Mouse (Mus musculus) lung, postnatal 0 days (tissue): Measurements from ENCODE around the gene Sds. TPM values are rescaled to one million over a fixed set of nuclear protein-coding genes. Genes with fewer than 3 reads are reported as not detected.

Source experiments
- ATAC-seq: fragments of 200-750 bp; cut with Nextera tagmentation; 2 replicates; pipeline ENCODE4 v1.8.0; 2017; ENCODE audit warnings: moderate library complexity
- DNase-seq: peaks from one replicate; pipeline ENCODE4 v3.0.0-alpha.2; 2016; ENCODE audit warnings: low spot score
- H3K27ac ChIP-seq: fragments of 300-500 bp; sonication (generic); 2 replicates; pipeline ENCODE4 v1.5.1; 2014; ENCODE audit warnings: antibody characterized with exemption, mild to moderate bottlenecking, low read length, mixed read lengths
- H3K27me3 ChIP-seq: fragments of 300-500 bp; sonication (generic); replicated peaks from 2 replicates; pipeline ENCODE4 v1.6.1; 2014; ENCODE audit warnings: low read length, mixed read lengths; ENCODE audit not compliant: insufficient read depth
- H3K36me3 ChIP-seq: fragments of 300-500 bp; sonication (generic); 2 replicates; pipeline ENCODE4 v1.6.1; 2014; ENCODE audit warnings: low read length, mixed read lengths; ENCODE audit not compliant: insufficient read depth
- H3K4me1 ChIP-seq: fragments of 300-500 bp; sonication (generic); 2 replicates; pipeline ENCODE4 v1.6.1; 2014; ENCODE audit warnings: antibody characterized with exemption, low read depth, low read length, mixed read lengths; ENCODE audit not compliant: insufficient read depth
- H3K4me2 ChIP-seq: fragments of 300-500 bp; sonication (generic); replicated peaks from 2 replicates; pipeline ENCODE4 v1.6.1; 2014; ENCODE audit warnings: low read depth, mild to moderate bottlenecking, low read length, moderate library complexity, mixed read lengths
- H3K4me3 ChIP-seq: fragments of 300-500 bp; sonication (generic); 2 replicates; pipeline ENCODE4 v1.5.1; 2014; ENCODE audit warnings: low read depth, low read length
- H3K9ac ChIP-seq: fragments of 300-500 bp; sonication (generic); replicated peaks from 2 replicates; pipeline ENCODE4 v1.6.1; 2014; ENCODE audit warnings: low read depth, mild to moderate bottlenecking
- H3K9me3 ChIP-seq: fragments of 300-500 bp; sonication (generic); 2 replicates; pipeline ENCODE4 v1.6.1; 2016; ENCODE audit warnings: low read length, mixed read lengths
- CTCF ChIP-seq: IDR thresholded peaks from 2 replicates; pipeline ENCODE4 v1.5.1; 2016; ENCODE audit warnings: antibody characterized with exemption, mild to moderate bottlenecking
- EP300 ChIP-seq: IDR thresholded peaks from 2 replicates; pipeline ENCODE4 v1.6.1; 2016; ENCODE audit warnings: antibody characterized with exemption, mild to moderate bottlenecking, control low read depth
- WGBS: fragments of 180-500 bp; shearing (Covaris S2); extraction: QIAGEN DNeasy Blood & Tissue Kit; methylation state at CpG from one replicate; pipeline ENCODE4 v1.1.7; 2014; 5-methylcytosine and 5-hydroxymethylcytosine counted together
- polyA plus RNA-seq: library from polyadenylated mRNA; unstranded; fragments of >200 nt; fragmentation: Nextera tagmentation; extraction: Ambion mirVana; gene quantifications from 2 replicates; pipeline ENCODE4 v1.2.1, GENCODE M21; 2015

Gene Sds
- polyA plus RNA-seq, 1 experiment from 2014 or later = not detected

DNA sequence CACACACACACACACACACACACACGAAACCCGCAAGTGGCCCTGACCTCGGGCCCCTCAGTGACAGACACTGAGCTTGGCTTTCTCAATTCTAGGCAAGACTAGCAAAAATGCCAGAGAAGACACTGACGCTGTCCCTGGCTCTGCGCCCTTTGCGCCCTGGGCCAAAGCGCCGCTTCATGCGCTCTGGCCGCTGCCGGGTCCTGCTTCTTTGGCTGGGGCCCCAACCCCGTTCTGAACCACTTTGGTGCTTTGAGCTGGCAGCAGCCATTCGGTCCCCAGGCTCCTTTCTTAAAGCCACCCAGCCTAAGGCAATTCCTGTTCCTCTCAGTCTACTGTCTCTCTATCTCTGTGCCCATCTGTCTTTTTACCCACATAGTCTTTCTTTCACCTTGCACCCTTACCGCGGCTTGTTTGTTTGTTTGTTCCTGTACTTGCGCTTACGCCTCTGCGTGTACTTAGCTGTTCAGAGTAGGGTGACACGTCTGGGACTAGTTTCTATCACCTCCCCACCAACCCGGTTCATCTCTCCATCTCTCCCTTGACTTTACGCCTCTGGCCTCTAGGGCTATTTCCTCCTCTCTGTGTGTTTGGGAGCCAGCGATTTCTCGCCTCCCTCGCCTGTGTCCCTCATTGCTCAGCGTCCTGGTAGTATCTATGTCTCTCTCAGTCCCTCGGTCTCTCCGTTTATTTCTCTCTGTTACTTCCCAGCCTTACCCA, 37.2 kb upstream of the Sds start:
- 1% methylated on average over 27 of the region's 27 CpGs for WGBS
- H3K9ac ChIP-seq = no peak overlapping the region
- DNase-seq (no peak), ATAC-seq (no peak)
- H3K36me3 ChIP-seq = no peaks in the 10 kb centered on the region
- H3K9me3 ChIP-seq = no peaks in the 10 kb centered on the region
- H3K4me3 ChIP-seq = no peak overlapping the region
- no peak overlapping the region for H3K27ac ChIP-seq
- TF ChIP-seq EP300 = no peak
- TF ChIP-seq CTCF = no peak
- no peak overlapping the region for H3K4me2 ChIP-seq
- peaks cover 70% of the 10 kb centered on the region for H3K27me3 ChIP-seq
- peaks cover 6% of the 10 kb centered on the region; the same call in 1 of the 2 replicates for H3K4me1 ChIP-seq

DNA sequence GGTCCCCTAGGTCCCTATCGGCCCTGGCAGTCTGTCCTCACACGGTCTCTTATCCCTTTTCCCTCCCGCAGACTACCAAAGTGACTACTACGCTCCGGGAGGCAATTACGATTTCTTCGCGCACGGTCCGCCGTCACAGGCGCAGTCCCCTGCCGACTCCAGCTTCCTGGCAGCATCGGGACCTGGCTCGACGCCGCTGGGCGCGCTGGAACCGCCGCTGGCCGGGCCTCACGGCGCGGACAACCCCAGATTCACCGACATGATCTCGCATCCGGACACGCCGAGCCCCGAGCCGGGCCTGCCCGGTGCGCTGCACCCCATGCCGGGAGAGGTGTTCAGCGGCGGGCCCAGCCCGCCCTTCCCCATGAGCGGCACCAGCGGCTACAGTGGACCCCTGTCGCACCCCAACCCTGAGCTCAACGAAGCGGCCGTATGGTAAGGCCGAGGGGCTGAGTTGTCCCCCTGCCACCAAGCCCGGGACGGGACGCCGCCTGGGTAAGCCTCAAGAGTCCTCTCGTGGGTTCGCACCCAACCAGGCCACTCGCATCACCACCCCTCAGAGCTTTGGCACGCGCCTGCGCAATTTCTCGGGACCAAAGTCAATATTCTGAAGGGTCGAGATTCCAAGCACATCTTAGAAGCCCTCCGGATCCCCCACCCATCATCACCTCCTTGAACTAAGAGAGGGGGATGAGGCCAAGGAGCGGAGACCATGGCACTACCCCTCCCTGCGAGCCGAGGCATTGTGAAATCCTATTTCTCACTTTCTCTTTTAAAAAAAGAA, 36.2 kb upstream of the Sds start:
- Histone ChIP-seq H3K36me3 (no peaks in the 10 kb centered on the region), H3K4me1 (peaks cover 6% of the 10 kb centered on the region; the same call in 1 of the 2 replicates), H3K4me2 (peak overlapping the region; percentile 48), H3K9ac (no peak overlapping the region), H3K9me3 (no peaks in the 10 kb centered on the region), H3K4me3 (peak overlapping the region; percentile 28), H3K27me3 (peaks cover 60% of the 10 kb centered on the region), H3K27ac (no peak overlapping the region)
- ATAC-seq (no peak), DNase-seq (no peak)
- WGBS = 3% methylated on average over 59 of the region's 61 CpGs
- TF ChIP-seq CTCF = no peak
- TF ChIP-seq EP300 = no peak

DNA sequence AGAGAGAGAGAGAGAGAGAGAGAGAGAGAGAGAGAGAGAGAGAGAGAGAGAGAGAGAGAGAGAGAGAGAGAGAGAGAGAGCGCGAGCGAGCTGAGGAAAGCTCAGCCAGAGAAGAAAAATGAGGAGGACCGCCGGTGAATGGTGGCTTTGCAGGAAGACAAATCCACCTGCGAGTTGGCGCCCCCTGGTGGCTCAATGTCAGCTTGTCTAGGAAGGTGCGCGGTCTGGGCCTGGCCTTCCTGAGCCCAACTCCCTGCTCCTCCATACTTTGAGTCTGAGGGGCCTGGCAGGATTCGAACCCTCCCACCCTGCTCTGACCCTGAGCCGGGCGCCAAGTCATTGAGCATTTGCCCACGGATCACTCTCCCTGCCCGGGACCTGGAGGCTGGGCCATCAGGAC, 35.6 kb upstream of the Sds start:
- no peak for TF ChIP-seq EP300
- peak; percentile 83 for TF ChIP-seq CTCF
- Histone ChIP-seq H3K36me3 (no peaks in the 10 kb centered on the region), H3K27me3 (peaks cover 54% of the 10 kb centered on the region), H3K4me3 (peak overlapping the region; percentile 28), H3K9me3 (no peaks in the 10 kb centered on the region), H3K4me2 (peak overlapping the region; percentile 48), H3K9ac (no peak overlapping the region), H3K27ac (no peak overlapping the region), H3K4me1 (peaks cover 3% of the 10 kb centered on the region; the same call in 1 of the 2 replicates)
- WGBS = 4% methylated on average over 12 of the region's 14 CpGs
- DNase-seq = peak; percentile 83
- peak; percentile 54 for ATAC-seq

DNA sequence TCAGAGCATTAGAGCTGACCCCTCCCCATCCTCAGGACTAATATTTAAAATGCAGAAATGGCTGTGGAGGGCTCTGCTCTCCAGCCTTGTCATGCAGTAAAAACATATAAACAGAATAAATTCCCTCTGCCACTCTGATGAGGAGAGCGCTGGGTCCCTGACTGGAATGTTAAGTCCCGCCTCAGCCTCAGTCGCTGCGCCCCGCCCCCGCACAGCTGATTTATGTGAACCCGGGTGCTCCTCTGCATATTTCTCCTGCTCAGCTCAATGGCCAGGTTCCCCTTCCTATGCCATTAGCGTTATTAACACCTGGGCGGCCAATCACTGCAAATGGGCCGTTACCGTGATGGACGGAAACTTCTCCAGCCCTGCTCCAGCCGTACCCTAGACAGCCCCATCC, 29.0 kb upstream of the Sds start:
- no peaks in the 10 kb centered on the region for H3K4me1 ChIP-seq
- H3K4me3 ChIP-seq = no peak overlapping the region
- 29% methylated on average over 13 of the region's 13 CpGs for whole genome bisulfite sequencing
- no peak overlapping the region for H3K27ac ChIP-seq
- 0 out of 2 replicates have a peak, but pooled peaks cover 3% of the 10 kb centered on the region for H3K27me3 ChIP-seq
- ATAC-seq (no peak), DNase-seq (no peak)
- no peak overlapping the region for H3K4me2 ChIP-seq
- TF ChIP-seq CTCF (no peak), EP300 (no peak)
- no peaks in the 10 kb centered on the region for H3K36me3 ChIP-seq
- H3K9ac ChIP-seq = no peak overlapping the region
- no peaks in the 10 kb centered on the region for H3K9me3 ChIP-seq

DNA sequence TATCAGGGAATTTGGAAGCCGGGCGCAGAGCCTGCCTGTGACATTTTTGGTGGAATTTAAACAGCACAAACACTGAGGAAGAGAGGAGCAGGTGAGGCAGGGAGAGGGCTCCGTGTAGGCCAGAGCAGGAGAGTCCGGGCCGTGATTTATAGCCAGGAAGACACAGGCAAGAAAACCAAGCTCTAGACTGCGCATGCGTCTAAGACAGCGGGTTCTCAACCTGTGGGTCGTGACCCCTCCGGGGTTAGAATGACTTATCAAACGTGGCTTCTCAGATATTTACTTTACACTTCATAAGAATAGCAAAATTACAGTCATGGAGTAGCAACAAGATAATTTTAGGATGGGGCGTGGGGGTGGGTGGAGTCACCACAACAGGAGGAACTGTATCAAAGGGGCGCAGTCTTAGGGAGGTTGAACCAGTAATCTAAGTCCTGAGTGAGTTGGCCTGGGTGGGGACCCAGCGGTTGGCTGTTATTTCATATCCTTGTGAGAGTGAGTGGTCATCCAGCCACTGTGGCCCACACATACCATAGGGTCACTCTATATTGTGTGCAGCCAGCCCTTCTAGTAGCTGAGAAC, 21.5 kb upstream of the Sds start:
- no peak for TF ChIP-seq EP300
- TF ChIP-seq CTCF = no peak
- Histone ChIP-seq H3K9ac (no peak overlapping the region), H3K9me3 (no peaks in the 10 kb centered on the region), H3K36me3 (no peaks in the 10 kb centered on the region), H3K27me3 (no peaks in the 10 kb centered on the region), H3K4me1 (no peaks in the 10 kb centered on the region), H3K4me3 (no peak overlapping the region), H3K4me2 (no peak overlapping the region), H3K27ac (no peak overlapping the region)
- DNase-seq (no peak), ATAC-seq (no peak)
- 39% methylated on average over 14 of the region's 14 CpGs for WGBS

DNA sequence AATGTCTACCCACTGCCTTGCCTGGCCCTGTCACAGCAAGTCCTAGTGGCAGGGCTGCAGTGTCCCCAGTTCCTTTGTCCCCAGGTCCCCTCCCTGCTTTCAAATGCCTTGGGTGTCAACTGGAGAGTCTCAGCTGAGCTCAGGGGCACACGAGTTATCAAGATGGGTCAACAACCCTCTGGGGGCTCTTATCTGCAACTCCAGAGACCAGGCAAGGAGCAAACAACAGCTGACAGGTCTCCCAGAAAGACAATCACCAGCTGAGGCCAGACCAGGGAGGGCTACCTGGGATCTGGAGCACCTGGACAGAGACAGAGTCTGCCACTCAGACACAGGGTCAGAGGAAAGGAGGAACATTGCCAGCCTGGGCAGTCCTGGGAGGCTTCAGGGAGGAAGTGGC, 20.1 kb upstream of the Sds start:
- no peak overlapping the region for H3K27ac ChIP-seq

More for the DNA sequence above, 20.1 kb upstream of the Sds start:
- Histone ChIP-seq H3K36me3 (no peaks in the 10 kb centered on the region), H3K9ac (no peak overlapping the region), H3K4me2 (no peak overlapping the region), H3K4me3 (no peak overlapping the region), H3K27me3 (no peaks in the 10 kb centered on the region), H3K9me3 (no peaks in the 10 kb centered on the region), H3K4me1 (no peaks in the 10 kb centered on the region)
- 6% methylated on average over 1 of the region's 1 CpGs for WGBS
- no peak for DNase-seq
- no peak for ATAC-seq
- TF ChIP-seq EP300 (no peak), CTCF (no peak)
